Mouse (Mus musculus) induced T-regulatory cell, adult 2 months (primary cell): ENCODE measurements at regions not wholly inside any gene's neighbourhood (a gene's known extent, or its start where the extent isn't known, plus 50 kb on each side); places are given as distances from the start of the nearest gene placed in this dataset.

ENCODE experiments used
- DNase-seq: peaks from one replicate; pipeline ENCODE4 v3.0.0-alpha.2; 2012; ENCODE audit warnings: low read depth

DNA sequence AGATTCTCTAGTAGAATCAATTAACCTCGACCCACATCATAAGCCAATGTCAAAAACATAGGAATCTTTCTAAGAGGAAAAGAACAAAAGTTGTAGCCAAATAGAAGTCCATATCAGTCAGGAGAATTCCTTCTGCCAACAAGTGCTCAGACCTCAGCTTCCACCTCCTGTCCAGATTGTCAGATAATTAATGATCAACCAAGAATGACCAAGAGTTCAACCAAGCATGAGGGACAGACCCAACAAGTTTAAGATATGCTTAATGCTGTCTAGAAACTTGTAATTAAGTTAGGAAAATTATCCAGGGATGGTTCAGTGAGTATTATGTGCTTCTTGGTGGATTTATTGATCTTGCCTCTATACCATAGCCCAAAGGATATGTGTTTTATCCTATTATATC is 238.6 kb downstream of the Nedd1 start:
- no peak for DNase-seq

- no peak for DNase-seq
Measured at GRCm38 (mm10) chr10:92473282-92473681, 248.9 kb downstream of the Nedd1 start.

DNA sequence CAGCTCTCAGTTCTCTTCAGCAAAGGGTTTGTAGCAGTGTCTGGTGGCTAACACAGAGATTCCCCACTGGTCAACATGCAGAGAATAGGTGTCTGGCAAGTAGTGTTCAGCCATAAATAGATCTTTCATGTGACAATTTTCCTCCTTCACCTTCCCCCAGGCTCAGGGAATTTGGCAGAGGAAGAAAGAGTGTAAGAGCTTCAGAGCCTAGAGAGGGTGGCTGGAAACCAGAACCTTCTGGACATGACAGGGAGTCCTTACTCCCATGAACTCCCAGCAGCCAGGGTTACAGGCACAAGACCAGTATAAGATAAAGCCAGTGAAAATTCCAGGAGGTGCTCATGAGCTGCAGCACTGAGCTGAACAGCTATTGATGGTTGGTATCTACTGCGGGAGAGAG is 251.1 kb downstream of the Nedd1 start:
- no peak for DNase-seq

DNA sequence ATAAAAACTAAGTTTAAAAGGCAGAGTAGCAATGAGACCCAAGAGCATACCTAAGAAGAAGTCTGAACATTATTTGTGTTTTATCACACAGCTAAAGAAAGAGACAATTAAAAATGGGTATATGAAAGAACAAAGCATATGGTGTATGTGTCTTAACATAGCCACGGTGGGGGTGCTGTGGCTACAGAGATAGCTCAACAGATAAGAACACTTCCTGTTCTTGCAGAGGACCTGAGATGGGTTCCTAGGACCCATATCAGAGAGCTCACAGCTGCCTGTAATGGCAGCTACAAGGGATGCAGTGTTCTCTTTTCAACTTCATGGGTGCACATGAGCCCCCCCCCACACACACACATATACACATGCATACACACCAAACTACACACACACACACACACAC is 267.0 kb downstream of the Nedd1 start:
- no peak for DNase-seq

DNA sequence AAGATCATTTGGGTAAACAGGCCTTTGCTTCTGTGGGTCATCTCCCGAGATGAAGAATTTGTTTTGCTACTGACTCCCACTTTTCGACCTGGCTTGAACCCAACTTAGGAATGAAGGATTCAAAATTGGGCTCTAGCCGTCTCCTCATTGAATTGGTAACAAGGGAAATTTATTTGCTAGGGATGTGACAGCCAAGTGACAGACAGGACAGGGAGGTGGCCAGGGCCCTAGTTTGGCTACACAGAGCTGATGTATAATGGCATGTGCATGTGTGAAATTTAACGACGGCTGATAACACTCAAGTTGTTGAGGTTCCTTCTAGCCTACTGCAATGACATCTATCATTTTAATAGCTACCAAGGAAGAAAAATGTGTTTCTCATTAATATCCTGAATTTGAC is 268.7 kb downstream of the Nedd1 start:
- no peak for DNase-seq

- DNase-seq, result no peak
Measured at GRCm38 (mm10) chr10:92445957-92446356, 276.3 kb downstream of the Nedd1 start.

GRCm38 (mm10) chr10:92438621-92439394 is 283.4 kb downstream of the Nedd1 start:
- DNase-seq, result no peak

DNA sequence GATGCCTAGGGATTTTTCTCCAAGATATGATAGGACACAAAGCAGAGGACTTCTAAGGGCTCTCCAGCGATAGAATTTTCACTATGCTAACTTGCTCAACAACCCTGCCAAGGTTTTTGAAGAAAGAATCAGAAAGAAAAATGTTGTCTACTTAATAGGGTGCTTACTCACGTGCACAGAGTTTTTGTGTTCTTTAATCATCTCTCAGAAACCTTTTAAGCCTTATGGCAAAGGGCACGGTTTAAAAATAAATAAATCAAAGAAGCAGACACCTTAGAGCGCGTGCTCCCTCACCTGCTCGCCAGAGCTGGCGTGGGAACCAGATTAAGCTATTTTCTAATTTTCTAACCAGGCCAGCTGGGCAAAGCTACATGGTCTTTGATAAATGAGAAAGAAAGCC is 293.0 kb downstream of the Nedd1 start:
- no peak for DNase-seq

- DNase-seq, result no peak
Measured at GRCm38 (mm10) chr10:92428026-92428425, 294.2 kb downstream of the Nedd1 start.

DNA sequence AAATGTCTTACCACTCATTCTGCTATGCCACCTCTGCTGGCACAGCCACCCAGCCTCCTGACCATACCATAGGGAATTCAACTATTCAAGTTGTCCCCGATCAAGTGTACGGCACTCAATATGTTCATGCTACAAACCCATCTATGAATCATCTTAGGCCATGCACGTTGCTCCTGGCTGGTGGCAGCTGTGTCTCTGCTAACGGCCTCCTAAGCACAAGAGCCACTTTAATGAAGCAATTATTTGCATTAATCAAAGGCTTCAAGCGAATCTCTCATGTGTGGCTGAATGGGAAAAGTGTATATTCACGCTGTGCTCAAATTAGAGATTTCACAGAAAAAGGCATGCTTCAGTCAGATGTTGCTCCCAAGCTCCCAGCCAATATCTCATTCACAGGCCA is 295.8 kb downstream of the Nedd1 start:
- DNase-seq, result no peak

GRCm38 (mm10) chr10:92412737-92413136 is 309.5 kb downstream of the Nedd1 start:
- DNase-seq, result no peak

DNA sequence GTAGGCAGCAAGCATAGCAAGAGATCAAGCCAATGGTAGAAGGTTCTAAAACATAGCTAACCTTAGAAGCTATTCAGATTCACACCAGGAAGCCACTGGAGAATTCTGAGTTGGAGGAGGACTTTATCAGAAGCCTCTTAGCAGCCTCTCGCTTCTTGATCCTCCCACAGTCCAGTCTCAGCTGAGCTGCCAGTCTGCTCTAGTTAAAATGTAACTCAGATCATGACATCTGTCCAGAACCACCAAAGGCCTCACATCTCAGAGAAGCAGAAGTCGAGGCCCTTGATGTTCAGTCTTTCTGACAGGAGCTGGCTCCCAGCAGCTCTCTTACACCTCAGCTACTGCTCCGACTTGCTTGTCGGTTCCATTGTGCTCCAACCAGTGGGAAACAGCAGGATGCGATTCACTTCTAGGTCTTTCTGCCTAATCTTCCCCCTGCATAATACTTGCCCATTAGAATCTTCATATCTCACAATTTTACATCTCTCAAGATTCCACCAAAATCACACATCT is 311.4 kb downstream of the Nedd1 start:
- no peak for DNase-seq

DNA sequence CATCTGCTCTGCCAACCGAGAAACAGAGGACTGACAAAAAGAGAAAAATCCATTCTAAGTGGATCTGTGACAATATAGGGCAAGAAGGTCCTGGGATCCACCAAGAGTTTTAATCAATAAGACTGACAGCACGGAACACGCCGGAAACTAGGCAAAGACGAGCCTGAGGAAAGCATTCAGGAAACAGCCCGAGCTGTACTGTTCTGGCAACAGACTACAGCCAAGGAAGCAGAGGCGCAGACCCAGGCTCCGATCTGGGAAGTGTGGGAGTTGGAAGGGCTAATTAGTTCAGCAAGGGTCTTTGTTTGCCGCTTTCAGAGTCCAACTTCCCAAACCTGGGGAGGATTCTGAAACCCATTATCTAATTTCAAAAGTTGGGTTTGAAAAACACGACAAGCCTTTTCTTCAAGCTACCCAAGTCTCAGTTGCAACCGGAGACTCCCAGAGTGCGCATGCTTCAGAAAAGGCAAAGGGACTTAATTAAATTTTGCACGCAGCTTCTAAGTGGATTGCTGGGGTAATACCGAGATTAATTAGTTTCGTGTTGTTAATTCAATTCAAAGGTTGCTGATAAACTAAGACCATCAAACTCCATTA is 317.4 kb downstream of the Nedd1 start:
- DNase-seq, result no peak

DNA sequence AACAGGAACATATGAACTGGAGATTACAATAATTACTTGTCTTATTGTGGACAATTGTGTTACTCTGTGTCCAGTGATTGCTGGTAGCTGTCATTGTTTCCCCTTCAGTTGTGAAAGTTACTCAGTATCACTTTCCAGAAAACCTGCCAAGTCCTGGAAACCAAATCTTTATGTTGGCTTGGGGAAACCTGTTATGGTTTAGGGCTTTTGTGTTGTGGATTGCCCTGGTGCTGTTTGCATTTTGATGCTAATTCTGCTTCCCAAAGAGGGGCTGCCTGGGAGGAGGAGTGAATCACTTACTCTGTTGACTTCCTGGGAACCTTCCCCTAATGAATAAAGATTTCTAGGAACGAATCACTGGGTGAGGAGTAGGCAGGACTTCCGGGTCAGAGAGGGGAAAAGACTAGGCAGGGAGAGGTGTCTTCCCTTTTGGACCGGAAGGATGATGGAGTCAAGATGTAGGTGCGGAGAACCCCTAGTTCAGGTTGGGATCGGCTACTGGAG is 321.6 kb downstream of the Nedd1 start:
- DNase-seq, result no peak

GRCm38 (mm10) chr10:92389176-92389732 is 333.0 kb downstream of the Nedd1 start:
- no peak for DNase-seq

- no peak for DNase-seq
Measured at GRCm38 (mm10) chr10:92367126-92367525, 355.1 kb downstream of the Nedd1 start.

- no peak for DNase-seq
Measured at GRCm38 (mm10) chr10:92356738-92357137, 365.5 kb downstream of the Nedd1 start.

DNA sequence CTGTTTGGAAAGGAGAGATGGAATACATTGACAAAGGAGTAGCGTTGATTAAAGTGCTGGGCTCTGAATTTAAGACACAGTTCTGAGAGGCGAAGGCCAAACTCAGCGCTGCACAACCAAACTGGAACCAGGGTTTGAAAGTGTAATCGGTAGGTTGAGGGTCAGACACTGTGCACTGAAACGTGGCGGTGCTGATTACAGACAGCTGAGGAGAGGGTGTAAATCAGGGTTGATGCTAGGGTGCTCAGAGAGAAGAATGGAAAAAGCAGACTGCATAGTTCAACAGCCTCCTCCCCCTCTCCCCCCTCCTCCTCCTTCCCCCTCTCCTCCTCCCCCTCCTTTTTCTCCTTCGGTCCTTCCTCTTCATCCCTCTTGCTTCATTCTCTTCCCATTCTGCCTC is 373.2 kb downstream of the Nedd1 start:
- no peak for DNase-seq

- no peak for DNase-seq
Measured at GRCm38 (mm10) chr10:92347960-92348675, 374.1 kb downstream of the Nedd1 start.

GRCm38 (mm10) chr10:92339671-92340070 is 382.5 kb downstream of the Nedd1 start:
- DNase-seq, result no peak

DNA sequence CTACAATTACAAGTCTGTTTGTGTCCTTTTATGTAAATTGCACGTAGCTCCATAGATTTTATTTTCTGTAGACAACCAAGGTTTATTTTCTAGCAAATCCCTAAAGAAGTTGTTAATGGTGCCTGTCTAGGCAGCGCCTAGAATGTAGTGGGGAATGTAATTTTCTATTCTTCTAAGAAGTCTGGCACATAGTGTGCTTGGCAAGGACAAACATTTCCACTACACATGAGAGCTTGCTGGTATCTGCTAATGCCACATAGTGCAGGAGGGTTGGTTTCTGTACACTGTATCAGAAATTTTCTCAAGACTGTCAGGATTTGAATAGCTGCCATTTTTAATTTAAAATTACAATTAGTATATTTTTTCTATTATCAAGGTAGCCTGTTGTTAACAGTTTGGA is 385.3 kb downstream of the Nedd1 start:
- DNase-seq, result no peak

- no peak for DNase-seq
Measured at GRCm38 (mm10) chr10:92336138-92336537, 386.1 kb downstream of the Nedd1 start.

- DNase-seq, result no peak
Measured at GRCm38 (mm10) chr10:92335141-92335540, 387.1 kb downstream of the Nedd1 start.
